Mouse (Mus musculus) left cerebral cortex, postnatal 4 days (tissue): Measurements from ENCODE around the gene Tada3. TPM values are rescaled to one million over a fixed set of nuclear protein-coding genes. Genes with fewer than 3 reads are reported as not detected.
A peak's percentile ranks its signal among the peaks of the same experiment; 100 is the strongest.

ENCODE experiments used
- DNase-seq: peaks from one replicate; pipeline ENCODE4 v3.0.0-alpha.2; 2022
- intact Hi-C: fragments of 180-260 bp; cut with DNase I; formaldehyde crosslinking; loops from one replicate; pipeline ENCODE4 v1.15.1; 2025
- total RNA-seq, 2 experiments: library from RNA; stranded (reverse); gene quantifications; 2 replicates each; pipeline ENCODE4 v1.2.3; 2021

Gene Tada3
- total RNA-seq, 2 experiments from 2014 or later = 64.4 to 68.2 TPM

DNA sequence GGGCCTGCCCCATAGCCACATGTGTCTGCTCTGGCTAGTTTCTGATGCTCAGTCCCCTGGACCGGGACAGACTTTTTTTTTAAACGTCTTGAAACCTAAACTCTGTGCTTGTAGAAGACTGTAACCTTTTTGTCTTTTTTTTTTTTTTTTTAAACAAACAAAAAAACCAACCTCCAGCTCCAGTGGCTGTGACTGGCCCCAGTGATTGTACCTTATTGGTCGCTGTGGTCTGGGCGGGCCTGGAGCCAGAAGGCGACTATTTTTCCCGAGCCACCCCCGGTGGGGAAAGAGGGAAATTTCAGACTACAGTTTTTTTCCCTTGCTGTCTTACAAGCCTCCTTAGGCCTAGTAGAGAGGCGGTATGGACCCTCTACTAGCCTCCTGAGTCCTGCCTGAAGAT, 11.3 kb upstream of the Tada3 start, which contains the start of gene Ttll3:
TSS of gene Ttll3 (plus strand) at position 301 of the 400 bp plus-strand sequence.
- DNase-seq = no peak
- intact Hi-C loops = no loop called here

DNA sequence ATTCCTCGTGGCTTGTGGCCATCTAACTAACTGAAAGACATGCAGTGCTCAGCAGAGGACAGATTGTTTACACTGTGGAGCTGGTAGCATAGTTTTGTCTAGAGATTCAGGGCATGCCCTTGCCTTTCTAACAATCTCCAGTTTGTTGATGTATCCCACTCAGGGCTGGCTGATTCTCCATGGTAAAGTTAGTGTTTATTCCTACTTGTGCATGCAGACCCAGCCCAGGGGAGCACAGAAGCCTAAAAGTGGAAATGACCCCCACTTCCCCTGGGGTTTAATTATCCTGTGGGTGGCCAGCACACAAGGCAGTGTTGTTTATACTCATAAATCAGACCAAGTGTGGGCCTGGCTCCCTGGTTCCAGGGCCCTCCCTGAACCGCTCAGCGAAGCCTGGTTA, 8.3 kb upstream of the Tada3 start:
- DNase-seq = no peak
- intact Hi-C loops = no loop called here

GRCm38 (mm10) chr6:113385160-113385714, 7.6 kb upstream of the Tada3 start:
- DNase-seq = no peak
- intact Hi-C loops = no loop called here

DNA sequence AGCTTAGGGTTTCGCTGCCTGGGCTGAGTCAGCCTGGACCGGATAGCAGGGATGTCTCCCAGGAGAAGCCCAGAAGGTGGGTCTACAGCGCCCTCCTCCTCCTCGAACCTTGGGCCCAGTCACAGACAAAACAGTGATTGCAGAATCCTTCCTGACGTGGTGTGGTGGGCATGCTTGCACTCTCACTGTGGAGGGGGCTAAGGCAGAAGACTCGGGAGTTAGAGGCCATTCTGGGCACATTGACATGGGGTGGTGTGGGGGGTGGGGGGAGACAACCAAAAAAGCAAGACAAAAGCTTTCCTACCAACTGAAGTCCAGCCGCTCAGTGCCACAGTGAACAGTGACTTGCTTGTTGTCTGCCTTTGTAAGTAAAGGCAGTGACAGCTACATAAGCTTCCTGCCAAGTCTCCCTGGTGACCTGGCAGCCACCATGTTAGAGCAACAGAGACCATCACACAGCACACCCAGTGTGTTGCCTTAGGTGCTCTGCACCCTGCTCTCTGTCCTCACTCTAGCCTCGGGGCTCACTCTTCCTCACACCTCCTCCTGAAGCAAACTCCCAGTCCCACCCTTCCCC, 6.8 kb upstream of the Tada3 start:
- peak; percentile 67 for DNase-seq
- intact Hi-C loops = no loop called here

GRCm38 (mm10) chr6:113380480-113380879, 2.8 kb upstream of the Tada3 start:
- intact Hi-C loops = no loop called here
- DNase-seq = no peak

DNA sequence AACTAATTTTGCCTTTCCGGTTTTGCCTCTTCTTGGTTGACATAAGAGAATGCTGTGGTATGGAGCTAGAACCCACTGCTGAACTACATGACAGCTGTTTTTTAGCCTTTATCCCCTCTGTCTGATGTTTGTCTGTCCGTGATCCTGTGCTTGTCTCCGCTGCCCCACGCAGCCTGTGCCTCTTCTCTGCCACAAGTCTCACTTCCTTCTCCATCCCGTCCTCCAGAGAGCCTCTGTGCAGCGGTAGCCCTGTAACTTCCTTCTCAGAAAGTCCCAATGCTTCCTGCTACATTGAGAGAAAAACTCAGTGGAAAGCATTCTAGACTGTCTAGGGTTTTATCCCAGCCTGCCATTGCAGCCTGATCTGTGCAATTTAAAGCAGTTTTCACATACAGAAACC, 1.6 kb upstream of the Tada3 start:
- intact Hi-C loops = no loop called here
- no peak for DNase-seq

DNA sequence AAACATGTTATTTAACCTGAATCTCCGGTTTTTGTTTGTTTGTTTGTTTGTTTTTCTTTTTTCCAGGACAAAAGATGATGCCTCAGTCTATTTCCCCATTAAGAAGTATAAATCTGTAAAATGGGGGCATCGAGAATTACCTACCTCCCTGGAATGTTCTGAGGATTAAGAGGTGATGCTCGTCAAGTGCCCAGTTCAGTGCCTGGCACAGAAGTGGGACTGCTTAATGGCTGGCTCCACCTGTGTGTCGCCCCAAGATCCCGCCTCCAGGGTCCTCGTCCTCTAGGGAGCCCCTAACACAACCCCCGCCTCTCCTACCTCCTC, 549 bp downstream of the Tada3 start:
- DNase-seq = no peak
- intact Hi-C loops = no loop called here

GRCm38 (mm10) chr6:113373491-113373890, 4.2 kb downstream of the Tada3 start:
- no peak for DNase-seq
- intact Hi-C loops = no loop called here

DNA sequence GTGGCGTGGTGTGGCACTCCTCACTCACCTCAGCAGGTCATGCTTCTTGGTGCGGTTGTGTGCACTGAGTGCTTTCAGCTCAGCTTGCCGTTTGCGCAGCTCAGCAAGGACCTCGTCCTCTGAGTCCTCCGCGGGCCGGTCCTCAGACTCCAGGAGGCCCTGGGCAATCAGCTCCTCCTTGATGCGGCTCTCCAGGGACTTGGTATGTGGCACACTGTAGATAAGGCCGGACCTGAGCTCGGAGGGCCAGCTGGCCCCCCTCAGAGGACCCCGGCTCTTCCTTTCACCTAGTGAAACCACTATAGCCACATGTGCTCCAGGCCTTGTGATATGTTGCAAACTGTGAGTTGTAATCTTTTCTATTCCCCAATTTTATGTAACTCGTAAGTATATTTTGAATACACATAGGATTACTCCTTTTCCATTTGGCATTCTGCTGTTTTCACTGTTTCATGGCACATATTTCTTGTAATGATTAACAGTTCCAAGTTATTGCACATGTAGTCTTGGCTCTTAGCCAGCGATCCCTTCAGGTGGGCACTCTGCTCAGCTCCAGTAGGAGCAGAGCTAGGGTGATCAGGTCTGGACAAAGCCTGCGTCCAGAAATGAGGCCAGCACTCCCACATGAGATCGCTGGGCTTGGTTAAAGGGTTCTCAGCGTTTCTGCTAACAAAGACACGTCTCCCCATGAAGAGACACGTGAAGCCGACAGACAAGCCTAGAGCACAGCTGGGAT, 7.3 kb downstream of the Tada3 start:
- no peak for DNase-seq
- intact Hi-C loops = no loop called here

GRCm38 (mm10) chr6:113368577-113368976, 9.1 kb downstream of the Tada3 start:
- intact Hi-C loops = no loop called here
- DNase-seq = no peak

DNA sequence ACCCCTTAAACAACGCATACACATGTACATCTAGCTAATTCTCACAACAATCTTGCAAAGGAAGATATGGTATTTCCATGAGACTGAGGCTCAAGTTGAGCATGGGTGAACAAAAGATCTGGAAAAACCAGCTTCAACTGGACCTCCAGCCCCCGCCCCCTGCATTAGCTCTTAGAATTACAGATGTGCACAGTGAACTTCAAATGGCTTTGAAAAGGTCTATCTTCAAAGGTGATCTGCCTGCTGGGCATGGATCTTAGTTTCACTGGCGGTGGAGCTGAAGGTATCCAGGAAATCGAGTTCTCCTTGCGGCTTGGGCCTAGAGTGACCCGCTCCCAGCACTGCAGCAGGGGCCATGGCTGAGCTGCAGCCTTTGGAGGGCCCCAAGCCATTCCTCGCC, 9.6 kb downstream of the Tada3 start:
- no peak for DNase-seq
- intact Hi-C loops = no loop called here

GRCm38 (mm10) chr6:113367574-113367973, 10.1 kb downstream of the Tada3 start:
- intact Hi-C loops = no loop called here
- DNase-seq = no peak

DNA sequence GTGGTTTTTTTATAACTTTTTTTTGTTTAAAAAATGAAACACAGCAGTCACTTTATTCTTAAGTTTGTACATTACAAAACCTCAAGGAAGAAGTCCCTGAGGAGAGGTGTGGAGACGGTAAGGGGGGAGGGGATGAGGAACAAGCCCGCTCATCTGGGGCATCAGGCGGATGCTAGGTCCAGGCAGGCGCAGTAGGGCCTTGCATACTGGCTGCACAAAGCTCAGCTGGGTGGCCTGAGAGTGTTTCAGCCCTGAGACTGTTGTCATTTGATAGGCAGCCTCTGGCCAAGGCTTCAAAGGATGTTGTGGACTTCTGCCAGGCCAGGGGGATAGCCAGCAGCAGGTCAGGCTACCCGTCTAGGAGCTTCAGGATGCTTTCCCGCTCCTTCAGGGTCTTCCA, 11.0 kb downstream of the Tada3 start:
- DNase-seq = no peak
- intact Hi-C loops = no loop called here

DNA sequence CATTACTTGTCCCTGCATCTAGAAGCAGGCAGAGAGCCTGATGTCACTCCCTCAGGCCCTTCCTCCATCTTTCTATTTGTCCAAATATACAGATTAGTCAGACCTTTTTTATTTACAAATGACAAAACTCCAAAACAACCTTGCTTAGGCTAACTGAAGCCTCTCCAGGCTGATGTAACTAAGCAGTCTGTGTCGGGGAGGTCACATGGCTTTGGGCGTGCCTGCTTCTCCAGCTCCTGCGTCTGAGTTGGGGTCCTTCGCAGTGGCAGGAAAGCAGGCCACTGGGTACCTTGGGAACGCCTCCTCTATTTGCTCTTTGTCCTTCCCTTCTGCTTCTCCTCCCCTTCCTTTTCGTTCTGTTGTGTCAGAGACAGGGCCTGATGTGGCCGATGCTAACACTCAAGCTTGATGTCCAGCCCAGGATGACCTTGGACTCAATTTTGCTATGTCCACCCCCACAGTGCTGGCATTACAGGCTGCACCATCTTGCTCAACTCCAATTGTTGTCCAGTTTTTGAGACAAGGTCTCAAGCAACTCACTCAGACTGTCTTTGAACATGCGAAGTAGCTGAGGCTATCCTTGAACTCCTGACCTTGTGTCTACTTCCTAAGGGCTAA, 13.1 kb downstream of the Tada3 start:
- DNase-seq = no peak
- intact Hi-C loops = no loop called here

DNA sequence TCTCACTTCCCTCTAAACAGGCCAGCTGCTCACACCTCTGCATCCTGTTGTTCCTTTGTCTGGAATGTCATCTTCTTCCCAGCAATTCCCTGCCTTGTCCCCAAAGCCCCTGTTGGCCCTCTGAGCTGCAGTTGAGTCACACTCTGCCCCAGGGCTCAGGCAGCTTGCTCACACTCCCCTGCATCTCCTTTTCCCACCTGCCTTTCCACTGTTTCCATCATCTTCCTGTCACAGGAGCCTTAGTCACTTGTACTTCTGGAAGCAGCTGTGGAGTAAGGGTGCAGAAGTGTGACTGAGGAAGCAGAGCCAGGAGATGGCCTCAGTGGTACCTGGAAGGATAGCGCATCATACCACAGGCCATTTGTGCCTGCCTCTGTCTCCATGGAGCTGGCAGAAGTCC, 15.4 kb downstream of the Tada3 start:
- intact Hi-C loops = no loop called here
- DNase-seq = no peak

DNA sequence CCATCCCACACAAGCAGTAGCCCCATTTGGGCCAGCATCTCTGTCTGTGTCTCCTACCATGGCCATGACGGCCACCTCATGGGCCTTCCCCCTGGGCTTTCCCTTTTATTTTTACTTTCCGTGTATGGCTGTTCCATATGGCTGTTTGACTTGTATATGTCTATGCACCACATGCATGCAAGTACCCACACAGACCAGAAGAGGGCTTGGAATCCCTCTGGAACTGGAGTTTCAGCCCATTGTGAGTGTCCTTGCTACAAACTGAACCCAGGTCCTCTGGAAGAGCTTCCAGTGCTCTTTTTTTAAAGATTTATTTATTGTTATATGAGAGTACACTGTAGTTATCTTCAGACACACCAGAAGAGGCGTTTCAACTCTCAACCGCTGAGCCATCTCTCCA, 16.2 kb downstream of the Tada3 start:
- DNase-seq = no peak
- intact Hi-C loops = no loop called here

GRCm38 (mm10) chr6:113353696-113354095, 24.0 kb downstream of the Tada3 start:
- DNase-seq = no peak
- intact Hi-C loops = no loop called here

GRCm38 (mm10) chr6:113352820-113353219, 24.9 kb downstream of the Tada3 start:
- intact Hi-C loops = no loop called here
- DNase-seq = no peak

GRCm38 (mm10) chr6:113351653-113352052, 26.0 kb downstream of the Tada3 start:
- intact Hi-C loops = no loop called here

GRCm38 (mm10) chr6:113351161-113351560, 26.5 kb downstream of the Tada3 start:
- intact Hi-C loops = no loop called here
- DNase-seq = no peak

More at GRCm38 (mm10) chr6:113351653-113352052, 26.0 kb downstream of the Tada3 start:
- DNase-seq = no peak

DNA sequence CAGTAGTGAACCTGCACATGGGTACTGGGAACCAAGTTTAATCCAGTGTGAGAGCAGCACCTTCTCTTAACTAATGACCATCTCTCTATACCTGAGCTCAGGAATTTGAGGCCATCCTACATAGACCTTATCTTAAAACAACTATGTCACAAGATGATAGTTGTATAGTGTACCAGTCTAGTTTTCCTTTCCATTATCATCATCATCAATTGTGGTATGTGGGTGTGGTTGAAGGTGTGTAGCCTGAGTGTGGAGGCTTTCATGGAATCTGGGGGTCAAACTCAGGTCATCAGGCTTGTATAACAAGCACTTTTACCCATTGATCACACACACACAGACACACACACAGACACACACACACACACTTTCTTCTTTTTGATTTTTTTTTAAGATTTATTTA, 27.1 kb downstream of the Tada3 start:
- no peak for DNase-seq
- intact Hi-C loops = no loop called here

DNA sequence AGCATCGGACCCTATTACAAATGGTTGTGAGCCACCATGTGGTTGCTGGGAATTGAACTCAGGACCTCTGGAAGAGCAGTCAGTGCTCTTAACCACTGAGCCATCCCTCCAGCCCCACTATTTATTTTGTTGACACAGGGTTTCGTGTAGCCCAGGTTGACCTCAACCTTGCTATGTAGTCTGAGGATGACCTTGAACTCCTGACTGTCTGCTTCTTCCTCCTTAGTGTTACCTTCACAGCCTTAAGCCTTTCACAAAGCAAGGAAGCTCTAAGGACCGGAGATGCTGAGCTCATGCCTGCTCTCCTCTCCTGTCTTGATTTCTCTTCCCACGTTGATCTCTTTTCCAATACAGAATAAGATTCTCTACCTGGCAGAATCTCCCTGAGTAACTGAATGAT, 30.8 kb downstream of the Tada3 start:
- DNase-seq = no peak
- intact Hi-C loops = no loop called here
